28 mouse cellular contexts compared by ENCODE assay signal in the genomic region with DNA sequence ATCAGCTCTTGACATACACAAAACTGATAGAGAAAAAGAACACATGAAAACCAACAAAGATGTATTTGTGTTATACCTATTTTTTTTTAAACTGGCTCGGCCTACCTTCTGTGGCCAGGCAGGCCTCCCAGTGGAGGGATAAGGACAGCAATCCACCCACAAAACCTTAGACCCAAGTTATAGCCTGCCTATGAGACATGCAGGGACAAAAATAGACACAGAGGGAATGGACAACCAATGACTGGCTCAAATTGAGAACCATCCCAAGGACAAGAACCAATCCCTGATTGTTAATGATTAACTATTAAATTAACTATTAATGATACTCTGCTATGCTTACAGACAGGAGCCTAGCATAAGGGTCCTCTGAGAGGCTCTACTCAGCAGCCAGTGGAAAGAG.
A peak's percentile ranks its signal among the peaks of the same experiment; 100 is the strongest.
DNase-seq lines count a peak whose midpoint lies in the region; ATAC-seq and TF ChIP-seq lines count a peak whose summit lies in the region.
"Had no signal": no experiment of that assay in that cellular context is flagged by ENCODE, and none has a peak within 500 bp of the region (broad histone marks: within the 10 kb centered on the region; RNA-seq: fewer than 3 reads in every experiment).

No protein-coding gene starts in this region.

- DNase-seq in kidney, adult 2 months: peak; percentile 80
- DNase-seq in kidney, postnatal 10 days: no peak
- DNase-seq in liver, adult 2 months (ENCODE audit: extremely low read depth, low read depth, low spot score): peak; percentile 87
- DNase-seq in kidney, postnatal 14 days: peak; percentile 37
- no peak for DNase-seq in right cerebral cortex, postnatal 14 days
- DNase-seq: adrenal gland, adult 8-10 months; adrenal gland, postnatal 25 days; cerebellum, adult 11-12 months; cerebellum, adult 8-10 months; cerebellum, postnatal 10 days; cerebellum, postnatal 36 days; embryo, embryonic 11 days; gastrocnemius, postnatal 10 days; gastrocnemius, postnatal 36 days; heart, adult 2 months; heart, postnatal 14 days; heart, postnatal 4 days had no signal

- H3K27ac ChIP-seq in kidney, adult 2 months (ENCODE audit: insufficient read depth, low read depth, low read length): peak overlapping the region; percentile 66
- peak overlapping the region; percentile 15; the same call in 1 of the 2 replicates for H3K27ac ChIP-seq in liver, adult 2 months (replicated peaks; ENCODE audit: insufficient read depth, low read depth, low read length)
- no peak overlapping the region for H3K27ac ChIP-seq in liver, embryonic 12.5 days
- peak overlapping the region; percentile 55; the same call in 1 of the 2 replicates for H3K27ac ChIP-seq in kidney, embryonic 16.5 days (ENCODE audit: low read length)
- H3K27ac ChIP-seq: embryonic facial prominence, embryonic 10.5 days; embryonic facial prominence, embryonic 13.5 days; forebrain, embryonic 12.5 days; forebrain, embryonic 15.5 days; heart, adult 2 months; heart, embryonic 10.5 days; heart, embryonic 13.5 days; hindbrain, embryonic 14.5 days had no signal

- no peak for TF ChIP-seq CTCF in kidney, adult 2 months (conservative IDR thresholded peaks at IDR 0.05; ENCODE audit: insufficient read depth, insufficient read length, low read depth, low read length)
- TF ChIP-seq CTCF in liver, adult 2 months (IDR thresholded peaks at IDR 0.05; ENCODE audit: low read depth, low read length): no peak

- 74% methylated on average over 1 of the region's 1 CpGs for WGBS in kidney, adult 2 months
- 23% methylated on average over 1 of the region's 1 CpGs for WGBS in liver, adult 2 months
- 69% methylated on average over 1 of the region's 1 CpGs for WGBS in liver, embryonic 12.5 days (ENCODE audit: insufficient replicate concordance)
- WGBS in kidney, embryonic 16.5 days: 77% methylated on average over 1 of the region's 1 CpGs

- no peak overlapping the region for H3K9ac ChIP-seq in liver, adult 2 months (ENCODE audit: low read depth, low read length)
- H3K9ac ChIP-seq in liver, embryonic 12.5 days: no peak overlapping the region
- no peak overlapping the region for H3K9ac ChIP-seq in kidney, embryonic 16.5 days (replicated peaks; ENCODE audit: low read length)
- H3K9ac ChIP-seq: embryonic facial prominence, embryonic 13.5 days; forebrain, embryonic 12.5 days; forebrain, embryonic 15.5 days; heart, embryonic 13.5 days; hindbrain, embryonic 14.5 days had no signal

- no peaks in the 10 kb centered on the region for H3K27me3 ChIP-seq in kidney, adult 2 months (replicated peaks; ENCODE audit: control insufficient read depth, insufficient read depth, low read length)
- no peaks in the 10 kb centered on the region for H3K27me3 ChIP-seq in liver, adult 2 months (ENCODE audit: control insufficient read depth, insufficient read depth, low read length)
- H3K27me3 ChIP-seq in liver, embryonic 12.5 days (replicated peaks): no peaks in the 10 kb centered on the region
- no peaks in the 10 kb centered on the region for H3K27me3 ChIP-seq in kidney, embryonic 16.5 days (ENCODE audit: insufficient read depth, low read length)
- H3K27me3 ChIP-seq: embryonic facial prominence, embryonic 13.5 days; forebrain, embryonic 12.5 days; forebrain, embryonic 15.5 days; heart, embryonic 13.5 days had no signal

- H3K79me2 ChIP-seq in liver, adult 2 months (ENCODE audit: control insufficient read depth, insufficient read depth, low read length): no peaks in the 10 kb centered on the region

- H3K4me1 ChIP-seq in kidney, adult 2 months (ENCODE audit: control insufficient read depth, insufficient read depth, low read length): peaks cover 8% of the 10 kb centered on the region; the same call in 1 of the 2 replicates
- peaks cover 8% of the 10 kb centered on the region; the same call in 1 of the 2 replicates for H3K4me1 ChIP-seq in liver, adult 2 months (ENCODE audit: control insufficient read depth, insufficient read depth, low read length)
- peaks cover 8% of the 10 kb centered on the region; the same call in 1 of the 2 replicates for H3K4me1 ChIP-seq in liver, embryonic 12.5 days
- peaks cover 27% of the 10 kb centered on the region for H3K4me1 ChIP-seq in kidney, embryonic 16.5 days (ENCODE audit: insufficient read depth, low read length)
- H3K4me1 ChIP-seq: forebrain, embryonic 12.5 days; forebrain, embryonic 15.5 days had no signal

- no peak for ATAC-seq in liver, embryonic 12.5 days
- ATAC-seq in kidney, embryonic 16.5 days (ENCODE audit: low FRiP score, low TSS enrichment): peak; percentile 46
- ATAC-seq: activated CD4-positive, CD25-positive, alpha-beta regulatory T cell, adult 4 months; forebrain, embryonic 15.5 days had no signal

- no peak overlapping the region for H3K4me2 ChIP-seq in liver, embryonic 12.5 days
- no peak overlapping the region for H3K4me2 ChIP-seq in kidney, embryonic 16.5 days (replicated peaks; ENCODE audit: low read depth, low read length)
- H3K4me2 ChIP-seq: embryonic facial prominence, embryonic 13.5 days; forebrain, embryonic 12.5 days; forebrain, embryonic 15.5 days; heart, embryonic 13.5 days; hindbrain, embryonic 14.5 days had no signal

- 0 out of 2 replicates have a peak, but pooled peaks cover 5% of the 10 kb centered on the region for H3K9me3 ChIP-seq in liver, embryonic 12.5 days (replicated peaks)
- peaks cover 3% of the 10 kb centered on the region; the same call in 1 of the 2 replicates for H3K9me3 ChIP-seq in kidney, embryonic 16.5 days (ENCODE audit: low read length)
- H3K9me3 ChIP-seq: embryonic facial prominence, embryonic 10.5 days; embryonic facial prominence, embryonic 13.5 days; forebrain, embryonic 12.5 days; forebrain, embryonic 15.5 days; heart, embryonic 10.5 days; heart, embryonic 13.5 days had no signal

- no peak for TF ChIP-seq POLR2A in kidney, adult 2 months (IDR thresholded peaks at IDR 0.05; ENCODE audit: low read depth, low read length)
- TF ChIP-seq POLR2A in liver, adult 2 months (IDR thresholded peaks at IDR 0.05; ENCODE audit: extremely low read depth, insufficient read depth, low read length): no peak

- H3K36me3 ChIP-seq in kidney, adult 2 months (ENCODE audit: control insufficient read depth, insufficient read depth, low read length): no peaks in the 10 kb centered on the region
- H3K36me3 ChIP-seq in liver, adult 2 months (ENCODE audit: control insufficient read depth, insufficient read depth, low read length): no peaks in the 10 kb centered on the region
- H3K36me3 ChIP-seq in liver, embryonic 12.5 days: no peaks in the 10 kb centered on the region
- peaks cover 4% of the 10 kb centered on the region for H3K36me3 ChIP-seq in kidney, embryonic 16.5 days (ENCODE audit: insufficient read depth, low read length)
- H3K36me3 ChIP-seq: embryonic facial prominence, embryonic 10.5 days; forebrain, embryonic 12.5 days; forebrain, embryonic 15.5 days had no signal

- no peak overlapping the region for H3K4me3 ChIP-seq in kidney, adult 2 months (ENCODE audit: insufficient read depth, low read depth, low read length)
- H3K4me3 ChIP-seq in liver, adult 2 months (ENCODE audit: insufficient read depth, low read depth, low read length): no peak overlapping the region
- H3K4me3 ChIP-seq in liver, embryonic 12.5 days: no peak overlapping the region
- H3K4me3 ChIP-seq in kidney, embryonic 16.5 days (ENCODE audit: low read length): no peak overlapping the region
- H3K4me3 ChIP-seq: embryonic facial prominence, embryonic 10.5 days; embryonic facial prominence, embryonic 13.5 days; erythroblast, embryonic 14.5 days; forebrain, embryonic 12.5 days; forebrain, embryonic 15.5 days; heart, adult 2 months; heart, embryonic 10.5 days; heart, embryonic 13.5 days had no signal

Comparison
In these comparisons a context has a peak if more than half of its experiments do, and no peak if none do; other contexts are left out.
1. DNase-seq: peak in kidney, adult 2 months (single experiment), liver, adult 2 months (single experiment) and kidney, postnatal 14 days (single experiment); none in kidney, postnatal 10 days (single experiment) and right cerebral cortex, postnatal 14 days (single experiment).